Mouse (Mus musculus): Measurements from ENCODE around the gene Bco1. TPM values are rescaled to one million over a fixed set of nuclear protein-coding genes. Genes with fewer than 3 reads are reported as not detected.
A peak's percentile ranks its signal among the peaks of the same experiment; 100 is the strongest.

Gene Bco1
- polyA plus RNA-seq, 1 experiment = not detected

GRCm38 (mm10) chr8:117156866-117157768 lies 61.5 kb downstream of the Bco1 start:
- Histone ChIP-seq H3K27ac (replicated peaks; ENCODE audit: low read depth, low read length) (peak overlapping the region; percentile 45; the same call in 1 of the 2 replicates), H3K4me1 (ENCODE audit: control insufficient read depth, insufficient read depth, insufficient read length, low read length) (peaks cover 3% of the 10 kb centered on the region; the same call in 1 of the 2 replicates), H3K4me3 (ENCODE audit: insufficient read depth, low read depth, low read length) (peak overlapping the region; percentile 76)

- peaks cover 3% of the 10 kb centered on the region; the same call in 1 of the 2 replicates for H3K4me1 ChIP-seq (ENCODE audit: control insufficient read depth, insufficient read depth, insufficient read length, low read length)
- peak overlapping the region; percentile 45; the same call in 1 of the 2 replicates for H3K27ac ChIP-seq (replicated peaks; ENCODE audit: low read depth, low read length)
- H3K4me3 ChIP-seq (ENCODE audit: insufficient read depth, low read depth, low read length) = peak overlapping the region; percentile 89
These were observed 62.1 kb downstream of the Bco1 start for GRCm38 (mm10) chr8:117157769-117158091.

GRCm38 (mm10) chr8:117158135-117158761 lies 62.6 kb downstream of the Bco1 start, which contains the start of gene Gan:
Gene Gan, plus strand, starts transcription at chr8:117158135.
- peaks cover 3% of the 10 kb centered on the region; the same call in 1 of the 2 replicates for H3K4me1 ChIP-seq (ENCODE audit: control insufficient read depth, insufficient read depth, insufficient read length, low read length)
- H3K27ac ChIP-seq (replicated peaks; ENCODE audit: low read depth, low read length) = peak within 1 kb of the TSS; percentile 45; the same call in 1 of the 2 replicates
- H3K4me3 ChIP-seq (ENCODE audit: insufficient read depth, low read depth, low read length) = peak within 1 kb of the TSS; percentile 89

- Histone ChIP-seq H3K27ac (replicated peaks; ENCODE audit: low read depth, low read length) (no peak overlapping the region), H3K4me1 (ENCODE audit: control insufficient read depth, insufficient read depth, insufficient read length, low read length) (peaks cover 3% of the 10 kb centered on the region; the same call in 1 of the 2 replicates), H3K4me3 (ENCODE audit: insufficient read depth, low read depth, low read length) (peak overlapping the region; percentile 89)
These were observed 63.4 kb downstream of the Bco1 start for GRCm38 (mm10) chr8:117159031-117159430.

GRCm38 (mm10) chr8:117164912-117165311 lies 69.3 kb downstream of the Bco1 start:
- no peak overlapping the region for H3K4me3 ChIP-seq (ENCODE audit: insufficient read depth, low read depth, low read length)
- no peak overlapping the region for H3K27ac ChIP-seq (replicated peaks; ENCODE audit: low read depth, low read length)
- no peaks in the 10 kb centered on the region for H3K4me1 ChIP-seq (ENCODE audit: control insufficient read depth, insufficient read depth, insufficient read length, low read length)

GRCm38 (mm10) chr8:117165542-117165941 lies 69.9 kb downstream of the Bco1 start:
- H3K4me3 ChIP-seq (ENCODE audit: insufficient read depth, low read depth, low read length) = no peak overlapping the region

GRCm38 (mm10) chr8:117166515-117166914 lies 70.9 kb downstream of the Bco1 start:
- no peak overlapping the region for H3K27ac ChIP-seq (replicated peaks; ENCODE audit: low read depth, low read length)
- no peaks in the 10 kb centered on the region for H3K4me1 ChIP-seq (ENCODE audit: control insufficient read depth, insufficient read depth, insufficient read length, low read length)
- H3K4me3 ChIP-seq (ENCODE audit: insufficient read depth, low read depth, low read length) = no peak overlapping the region

More at GRCm38 (mm10) chr8:117165542-117165941, 69.9 kb downstream of the Bco1 start:
- Histone ChIP-seq H3K4me1 (ENCODE audit: control insufficient read depth, insufficient read depth, insufficient read length, low read length) (no peaks in the 10 kb centered on the region), H3K27ac (replicated peaks; ENCODE audit: low read depth, low read length) (no peak overlapping the region)

GRCm38 (mm10) chr8:117167243-117167883 lies 71.7 kb downstream of the Bco1 start:
- H3K4me3 ChIP-seq (ENCODE audit: insufficient read depth, low read depth, low read length) = no peak overlapping the region
- H3K27ac ChIP-seq (replicated peaks; ENCODE audit: low read depth, low read length) = no peak overlapping the region
- no peaks in the 10 kb centered on the region for H3K4me1 ChIP-seq (ENCODE audit: control insufficient read depth, insufficient read depth, insufficient read length, low read length)

- Histone ChIP-seq H3K4me1 (ENCODE audit: control insufficient read depth, insufficient read depth, insufficient read length, low read length) (peaks cover 4% of the 10 kb centered on the region; the same call in 1 of the 2 replicates), H3K4me3 (ENCODE audit: insufficient read depth, low read depth, low read length) (no peak overlapping the region), H3K27ac (replicated peaks; ENCODE audit: low read depth, low read length) (no peak overlapping the region)
These were observed 72.7 kb downstream of the Bco1 start for GRCm38 (mm10) chr8:117168378-117168777.

- no peak overlapping the region for H3K4me3 ChIP-seq (ENCODE audit: insufficient read depth, low read depth, low read length)
- peaks cover 4% of the 10 kb centered on the region; the same call in 1 of the 2 replicates for H3K4me1 ChIP-seq (ENCODE audit: control insufficient read depth, insufficient read depth, insufficient read length, low read length)
- no peak overlapping the region for H3K27ac ChIP-seq (replicated peaks; ENCODE audit: low read depth, low read length)
These were observed 76.2 kb downstream of the Bco1 start for GRCm38 (mm10) chr8:117171826-117172225.

GRCm38 (mm10) chr8:117172904-117173303 lies 77.2 kb downstream of the Bco1 start:
- Histone ChIP-seq H3K4me3 (ENCODE audit: insufficient read depth, low read depth, low read length) (no peak overlapping the region), H3K4me1 (ENCODE audit: control insufficient read depth, insufficient read depth, insufficient read length, low read length) (peaks cover 4% of the 10 kb centered on the region; the same call in 1 of the 2 replicates), H3K27ac (replicated peaks; ENCODE audit: low read depth, low read length) (no peak overlapping the region)

GRCm38 (mm10) chr8:117173690-117174089 lies 78.0 kb downstream of the Bco1 start:
- Histone ChIP-seq H3K4me3 (ENCODE audit: insufficient read depth, low read depth, low read length) (no peak overlapping the region), H3K27ac (replicated peaks; ENCODE audit: low read depth, low read length) (no peak overlapping the region), H3K4me1 (ENCODE audit: control insufficient read depth, insufficient read depth, insufficient read length, low read length) (peaks cover 4% of the 10 kb centered on the region; the same call in 1 of the 2 replicates)

- Histone ChIP-seq H3K27ac (replicated peaks; ENCODE audit: low read depth, low read length) (no peak overlapping the region), H3K4me3 (ENCODE audit: insufficient read depth, low read depth, low read length) (no peak overlapping the region), H3K4me1 (ENCODE audit: control insufficient read depth, insufficient read depth, insufficient read length, low read length) (peaks cover 4% of the 10 kb centered on the region; the same call in 1 of the 2 replicates)
These were observed 78.9 kb downstream of the Bco1 start for GRCm38 (mm10) chr8:117174536-117174935.

- H3K27ac ChIP-seq (replicated peaks; ENCODE audit: low read depth, low read length) = no peak overlapping the region
- H3K4me1 ChIP-seq (ENCODE audit: control insufficient read depth, insufficient read depth, insufficient read length, low read length) = peaks cover 4% of the 10 kb centered on the region; the same call in 1 of the 2 replicates
- no peak overlapping the region for H3K4me3 ChIP-seq (ENCODE audit: insufficient read depth, low read depth, low read length)
These were observed 80.7 kb downstream of the Bco1 start for GRCm38 (mm10) chr8:117176308-117176707.

GRCm38 (mm10) chr8:117177236-117177635 lies 81.6 kb downstream of the Bco1 start:
- H3K27ac ChIP-seq (replicated peaks; ENCODE audit: low read depth, low read length) = no peak overlapping the region
- H3K4me3 ChIP-seq (ENCODE audit: insufficient read depth, low read depth, low read length) = no peak overlapping the region
- peaks cover 4% of the 10 kb centered on the region; the same call in 1 of the 2 replicates for H3K4me1 ChIP-seq (ENCODE audit: control insufficient read depth, insufficient read depth, insufficient read length, low read length)
